Mouse (Mus musculus) cortical plate, adult 2 months (tissue): Measurements from ENCODE around the gene Shkbp1. TPM values are rescaled to one million over a fixed set of nuclear protein-coding genes. Genes with fewer than 3 reads are reported as not detected.

Source experiments
- H3K27ac ChIP-seq: fragments of 200-500 bp; 2 replicates; pipeline ENCODE4 v1.5.1; 2012; ENCODE audit warnings: low read length, control low read depth, inconsistent platforms; ENCODE audit not compliant: insufficient read depth
- H3K4me1 ChIP-seq: fragments of 200-500 bp; 2 replicates; pipeline ENCODE4 v1.6.1; 2011; ENCODE audit warnings: low read length; ENCODE audit not compliant: control insufficient read depth, insufficient read depth
- H3K4me3 ChIP-seq: fragments of 200-500 bp; 2 replicates; pipeline ENCODE4 v1.5.1; 2011; ENCODE audit warnings: mild to moderate bottlenecking, low read length, control low read depth; ENCODE audit not compliant: insufficient read depth
- CTCF ChIP-seq: fragments of 200-500 bp; IDR thresholded peaks from 2 replicates; pipeline ENCODE4 v1.5.1; 2011; ENCODE audit warnings: mild to moderate bottlenecking, control low read depth, low read length; ENCODE audit not compliant: insufficient read depth; ENCODE audit errors: extremely low read depth
- POLR2A ChIP-seq: fragments of 200-500 bp; IDR thresholded peaks from 2 replicates; pipeline ENCODE4 v1.6.1; 2011; ENCODE audit warnings: mild to moderate bottlenecking, low read length, control low read depth; ENCODE audit not compliant: insufficient read depth; ENCODE audit errors: extremely low read depth
- polyA plus RNA-seq: library from polyadenylated mRNA; depleted of rRNA; stranded (reverse); fragments of >200 nt; gene quantifications from 2 replicates; pipeline ENCODE4 v1.2.3, GENCODE M21; 2012; rRNA removed

Gene Shkbp1
- polyA plus RNA-seq, 1 experiment = 73.8 TPM

GRCm38 (mm10) chr7:27295956-27296355 is 59.9 kb downstream of the Shkbp1 start:
- Histone ChIP-seq H3K4me3 (no peak overlapping the region), H3K27ac (no peak overlapping the region), H3K4me1 (no peaks in the 10 kb centered on the region)
- no peak for TF ChIP-seq CTCF
- no peak for TF ChIP-seq POLR2A

Other genes starting within 250 kb of the Shkbp1 start
- gene Cyp2f2, start 236.1 kb downstream of the Shkbp1 start, polyA plus RNA-seq = 1.3 and 1.7 TPM in 2 replicates
- not detected in 2 replicates for gene Cyp2t4, start 202.3 kb downstream of the Shkbp1 start, polyA plus RNA-seq
- 111 and 112 TPM in 2 replicates for gene Egln2, start 189.2 kb downstream of the Shkbp1 start, polyA plus RNA-seq
- gene Rab4b, start 177.1 kb downstream of the Shkbp1 start, polyA plus RNA-seq = 150 and 154 TPM in 2 replicates
- not detected in 2 replicates for gene Gm21983, start 174.9 kb downstream of the Shkbp1 start, polyA plus RNA-seq
- 4.8 and 7.7 TPM in 2 replicates for gene Mia, start 174.9 kb downstream of the Shkbp1 start, polyA plus RNA-seq
- gene BC024978, start 160.2 kb downstream of the Shkbp1 start, polyA plus RNA-seq = 14.9 and 15.2 TPM in 2 replicates
- 175 and 176 TPM in 2 replicates for gene Snrpa, start 159.7 kb downstream of the Shkbp1 start, polyA plus RNA-seq
- gene Itpkc, start 127.4 kb downstream of the Shkbp1 start, polyA plus RNA-seq = 5.8 and 6.8 TPM in 2 replicates
- 30.6 and 31.8 TPM in 2 replicates for gene Coq8b, start 123.0 kb downstream of the Shkbp1 start, polyA plus RNA-seq
- gene Numbl, start 97.6 kb downstream of the Shkbp1 start, polyA plus RNA-seq = 108 TPM in 2 replicates
- 54.5 and 62.3 TPM in 2 replicates for gene Ltbp4, start 18.3 kb downstream of the Shkbp1 start, polyA plus RNA-seq
- 0.75 TPM in 1 of 2 replicates, not detected in the other for gene Gm20479, start 1.4 kb upstream of the Shkbp1 start, polyA plus RNA-seq
- gene Sptbn4, start 91.7 kb upstream of the Shkbp1 start, polyA plus RNA-seq = 149 and 162 TPM in 2 replicates
- gene Blvrb, start 92.0 kb upstream of the Shkbp1 start, polyA plus RNA-seq = 15.8 and 16.6 TPM in 2 replicates
- 3.3 and 3.8 TPM in 2 replicates for gene Sertad3, start 117.7 kb upstream of the Shkbp1 start, polyA plus RNA-seq
- gene Sertad1, start 130.9 kb upstream of the Shkbp1 start, polyA plus RNA-seq = 15.7 and 19.3 TPM in 2 replicates
- gene Prx, start 143.3 kb upstream of the Shkbp1 start, polyA plus RNA-seq = 0.29 and 0.47 TPM in 2 replicates
- gene Hipk4, start 167.2 kb upstream of the Shkbp1 start, polyA plus RNA-seq = 0.21 and 0.25 TPM in 2 replicates
- gene Pld3, start 197.2 kb upstream of the Shkbp1 start, polyA plus RNA-seq = 1,185 and 1,204 TPM in 2 replicates
- gene 2310022A10Rik, start 197.2 kb upstream of the Shkbp1 start, polyA plus RNA-seq = 32.7 and 33.8 TPM in 2 replicates
- 144 and 161 TPM in 2 replicates for gene Akt2, start 235.5 kb upstream of the Shkbp1 start, polyA plus RNA-seq